Mouse (Mus musculus): Measurements from ENCODE around the gene Rnase13. TPM values are rescaled to one million over a fixed set of nuclear protein-coding genes. Genes with fewer than 3 reads are reported as not detected.

The Rnase13 gene
- total RNA-seq, 4 experiments from 2014 or later, result not detected

DNA sequence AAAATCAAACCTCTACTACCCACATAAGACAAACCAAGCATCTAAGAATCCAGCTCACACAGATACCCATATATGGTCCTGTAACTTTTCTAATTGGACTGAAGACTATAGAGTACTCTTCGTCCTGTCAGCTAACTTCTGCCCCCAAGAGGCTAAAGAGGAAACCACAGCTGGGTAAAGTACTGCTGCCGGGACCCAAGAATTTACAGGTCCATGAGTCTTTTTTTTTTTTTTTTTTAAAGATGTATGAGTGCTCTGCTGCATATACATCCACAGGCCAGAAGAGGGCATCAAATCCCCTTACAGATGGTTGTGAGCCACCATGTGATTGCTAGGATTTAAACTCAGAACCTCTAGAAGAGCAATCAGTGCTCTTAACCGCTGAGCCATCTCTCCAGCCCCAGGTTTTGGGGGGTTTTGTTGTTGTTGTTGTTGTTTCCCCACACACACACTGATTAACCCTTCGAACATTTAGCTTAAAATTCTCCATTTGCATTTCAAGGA is 39.0 kb downstream of the Rnase13 start:
- DNase-seq (ENCODE audit: low spot score in 2 of 2), result peak; percentile 50 to 53

GRCm38 (mm10) chr14:51877517-51877916 is 45.1 kb downstream of the Rnase13 start:
- DNase-seq (ENCODE audit: low spot score in 2 of 2), result no peak

- DNase-seq (ENCODE audit: low spot score in 2 of 2), result no peak
These were observed 50.8 kb downstream of the Rnase13 start for GRCm38 (mm10) chr14:51871741-51872140.

Other genes starting within 250 kb of the Rnase13 start
- gene Gm17079, start 227.3 kb downstream of the Rnase13 start, total RNA-seq (2022), result not detected
- gene Gm5800, start 205.6 kb downstream of the Rnase13 start, total RNA-seq (2022), result not detected
- gene Ang4, start 149.2 kb downstream of the Rnase13 start, total RNA-seq (2022), result not detected
- gene AY358078, start 122.7 kb downstream of the Rnase13 start, total RNA-seq (2022), result not detected
- gene Ear6, start 69.1 kb downstream of the Rnase13 start, total RNA-seq (2022), result not detected
- gene Mettl17, start 37.9 kb downstream of the Rnase13 start, total RNA-seq (2022), result 10 to 100 TPM; 29.8 to 51.3 (median 38.8) TPM
- 10 to 100 TPM in 2 of 4 experiments, 1 to 10 TPM in 2; 4.8 to 13.0 (median 8.7) TPM for gene Slc39a2, start 29.9 kb downstream of the Rnase13 start, total RNA-seq (2022)
- 100 to 1,000 TPM; 843 to 941 (median 912) TPM for gene Ndrg2, start 8.6 kb downstream of the Rnase13 start, total RNA-seq (2022)
- not detected for gene Tppp2, start 4.3 kb downstream of the Rnase13 start, total RNA-seq (2022)
- gene Arhgef40, start 61.9 kb upstream of the Rnase13 start, total RNA-seq (2022), result 10 to 100 TPM; 30.3 to 40.9 (median 34.5) TPM
- gene Tmem253, start 92.9 kb upstream of the Rnase13 start, total RNA-seq (2022), result 1 to 10 TPM in 2 of 4 experiments, under 1 TPM in 2; 0.74 to 1.7 (median 0.91) TPM
- gene Zfp219, start 98.0 kb upstream of the Rnase13 start, total RNA-seq (2022), result 10 to 100 TPM; 45.7 to 46.6 (median 45.8) TPM
- not detected for gene Olfr221, start 119.7 kb upstream of the Rnase13 start, total RNA-seq (2022)
- gene Hnrnpc, start 181.3 kb upstream of the Rnase13 start, total RNA-seq (2022), result 100 to 1,000 TPM; 197 to 271 (median 244) TPM
- 1 to 10 TPM; 1.3 to 3.4 (median 1.7) TPM for gene Rpgrip1, start 187.9 kb upstream of the Rnase13 start, total RNA-seq (2022)